Mouse (Mus musculus) layer of hippocampus, postnatal 14 days (tissue): ENCODE measurements at regions not wholly inside any gene's neighbourhood (a gene's known extent, or its start where the extent isn't known, plus 50 kb on each side); places are given as distances from the start of the nearest gene placed in this dataset.

ENCODE experiments used
- DNase-seq, 2 experiments: peaks; one replicate each; pipeline ENCODE4 v3.0.0; 2021 to 2022; ENCODE audit warnings: low spot score in 2 of 2, mixed read lengths in 1 of 2

GRCm38 (mm10) chr7:37376207-37376606 lies 397.2 kb downstream of the Zfp536 start:
- DNase-seq, result no peak

- no peak for DNase-seq
These were observed 395.4 kb downstream of the Zfp536 start for GRCm38 (mm10) chr7:37377889-37378521.

GRCm38 (mm10) chr7:37387871-37388270 lies 385.6 kb downstream of the Zfp536 start:
- DNase-seq, result no peak

GRCm38 (mm10) chr7:37388843-37389702 lies 384.4 kb downstream of the Zfp536 start:
- peak; percentile 73 to 75 for DNase-seq

GRCm38 (mm10) chr7:37389703-37390087 lies 383.7 kb downstream of the Zfp536 start:
- DNase-seq, result no peak

- no peak for DNase-seq
These were observed 383.2 kb downstream of the Zfp536 start for GRCm38 (mm10) chr7:37390271-37390670.

- no peak for DNase-seq
These were observed 381.3 kb downstream of the Zfp536 start for GRCm38 (mm10) chr7:37392122-37392521.

GRCm38 (mm10) chr7:37392604-37393003 lies 380.8 kb downstream of the Zfp536 start:
- DNase-seq, result peak in 1 of 2 experiments; percentile 31

- DNase-seq, result peak in 1 of 2 experiments; percentile 56
These were observed 380.4 kb downstream of the Zfp536 start for GRCm38 (mm10) chr7:37393071-37393470.

- no peak for DNase-seq
These were observed 378.4 kb downstream of the Zfp536 start for GRCm38 (mm10) chr7:37394965-37395426.

- peak in 1 of 2 experiments; percentile 51 for DNase-seq
These were observed 377.4 kb downstream of the Zfp536 start for GRCm38 (mm10) chr7:37395881-37396513.

GRCm38 (mm10) chr7:37403483-37403882 lies 370.0 kb downstream of the Zfp536 start:
- DNase-seq, result peak in 1 of 2 experiments; percentile 56

GRCm38 (mm10) chr7:37413350-37413749 lies 360.1 kb downstream of the Zfp536 start:
- DNase-seq, result no peak

- DNase-seq, result peak in 1 of 2 experiments; percentile 22
These were observed 351.7 kb downstream of the Zfp536 start for GRCm38 (mm10) chr7:37421704-37422103.
